Mouse (Mus musculus) liver, embryonic 16.5 days (tissue): ENCODE data around the gene Narfl. TPM values are rescaled to one million over a fixed set of nuclear protein-coding genes. Genes with fewer than 3 reads are reported as not detected.

Experiments
- ATAC-seq: fragments of 200-750 bp; cut with Nextera tagmentation; 2 replicates; pipeline ENCODE4 v1.8.0; 2017; ENCODE audit warnings: low read depth, mild to moderate bottlenecking, moderate number of reproducible peaks, moderate library complexity
- H3K27ac ChIP-seq: fragments of 300-500 bp; sonication (generic); 2 replicates; pipeline ENCODE4 v1.5.1; 2014; ENCODE audit warnings: mild to moderate bottlenecking, low read length
- H3K27me3 ChIP-seq: fragments of 300-500 bp; sonication (generic); 2 replicates; pipeline ENCODE4 v1.6.1; 2014; ENCODE audit warnings: low read depth, low read length, mixed read lengths; ENCODE audit not compliant: control insufficient read depth, insufficient read depth
- H3K36me3 ChIP-seq: fragments of 300-500 bp; sonication (generic); 2 replicates; pipeline ENCODE4 v1.6.1; 2014; ENCODE audit warnings: mild to moderate bottlenecking; ENCODE audit not compliant: control insufficient read depth, insufficient read depth
- H3K4me1 ChIP-seq: fragments of 300-500 bp; sonication (generic); 2 replicates; pipeline ENCODE4 v1.6.1; 2014; ENCODE audit warnings: low read depth, low read length, mixed read lengths; ENCODE audit not compliant: control insufficient read depth
- H3K4me2 ChIP-seq: fragments of 300-500 bp; sonication (generic); 2 replicates; pipeline ENCODE4 v1.6.1; 2014; ENCODE audit warnings: low read depth, low read length, mixed read lengths
- H3K4me3 ChIP-seq: fragments of 300-500 bp; sonication (generic); 2 replicates; pipeline ENCODE4 v1.5.1; 2014; ENCODE audit warnings: low read depth, mild to moderate bottlenecking, low read length
- H3K9ac ChIP-seq: fragments of 300-500 bp; sonication (generic); 2 replicates; pipeline ENCODE4 v1.6.1; 2014; ENCODE audit warnings: low read depth, low read length
- H3K9me3 ChIP-seq: fragments of 300-500 bp; sonication (generic); replicated peaks from 2 replicates; pipeline ENCODE4 v1.6.1; 2016; ENCODE audit warnings: low read length; ENCODE audit not compliant: control insufficient read depth
- WGBS: fragments of 180-500 bp; shearing (Covaris S2); extraction: QIAGEN DNeasy Blood & Tissue Kit; methylation state at CpG from one replicate; pipeline ENCODE4 v1.1.7; 2014; ENCODE audit not compliant: insufficient replicate concordance; 5-methylcytosine and 5-hydroxymethylcytosine counted together
- microRNA-seq: library from miRNA; unstranded; fragments of <30 nt; microRNA quantifications from one replicate; pipeline ENCODE4, GENCODE M21; 2016
- polyA plus RNA-seq: library from polyadenylated mRNA; unstranded; fragments of >200 nt; fragmentation: Nextera tagmentation; extraction: Ambion mirVana; gene quantifications from 2 replicates; pipeline ENCODE4 v1.2.1, GENCODE M21; 2015

Narfl gene
- polyA plus RNA-seq, 1 experiment from 2014 or later = 13.8 TPM

DNA sequence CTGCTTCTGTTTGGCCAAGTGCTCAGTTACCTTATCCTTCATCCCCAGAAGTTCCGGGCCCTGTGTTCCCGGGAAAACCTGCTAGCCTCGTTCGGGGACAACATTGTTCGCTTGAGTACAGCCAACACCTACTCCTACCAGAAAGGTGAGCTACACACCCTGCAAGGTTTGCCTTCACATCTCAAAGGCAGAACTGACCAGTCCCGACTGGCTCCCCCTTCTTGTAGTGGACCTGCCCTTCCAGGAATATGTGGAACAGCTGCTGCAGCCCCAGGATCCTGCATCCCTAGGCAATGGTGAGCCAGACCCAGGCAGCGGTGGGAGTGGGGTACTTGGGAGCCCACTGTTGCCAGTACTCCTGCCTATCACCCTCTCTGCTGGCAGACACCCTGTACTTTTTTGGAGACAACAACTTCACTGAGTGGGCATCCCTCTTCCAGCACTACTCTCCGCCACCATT, 56.0 kb downstream of the Narfl start:
- Histone ChIP-seq H3K36me3 (peaks cover 14% of the 10 kb centered on the region), H3K9me3 (no peaks in the 10 kb centered on the region), H3K27me3 (no peaks in the 10 kb centered on the region), H3K4me3 (peak overlapping the region; percentile 60), H3K27ac (peak overlapping the region; percentile 75), H3K9ac (peak overlapping the region; percentile 73), H3K4me2 (peak overlapping the region; percentile 69), H3K4me1 (peaks cover 60% of the 10 kb centered on the region)
- ATAC-seq = no peak
- WGBS = 39% methylated on average over 8 of the region's 8 CpGs

DNA sequence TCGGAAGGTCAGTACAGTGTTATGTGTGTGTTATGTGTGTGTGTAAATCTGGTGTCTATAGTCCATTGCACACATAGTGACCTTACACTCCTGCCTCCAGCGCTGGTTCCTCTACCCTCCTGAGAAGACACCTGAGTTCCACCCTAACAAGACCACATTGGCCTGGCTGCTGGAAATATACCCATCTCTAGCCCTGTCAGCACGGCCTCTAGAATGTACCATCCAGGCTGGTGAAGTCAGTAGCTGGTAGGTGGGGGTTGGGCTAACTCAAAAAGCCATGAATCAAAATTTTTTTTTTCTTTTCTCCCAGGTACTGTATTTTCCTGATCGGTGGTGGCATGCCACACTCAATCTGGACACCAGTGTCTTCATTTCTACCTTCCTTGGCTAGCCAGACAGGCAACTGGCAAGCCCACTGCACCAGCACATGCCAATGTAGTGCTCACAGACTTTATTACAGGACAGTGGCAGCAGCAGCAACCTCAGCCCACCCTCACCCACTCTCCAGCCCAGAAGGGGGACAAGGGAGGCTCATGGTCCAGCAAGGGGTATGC, 56.7 kb downstream of the Narfl start:
- Histone ChIP-seq H3K9me3 (no peaks in the 10 kb centered on the region), H3K4me3 (peak overlapping the region; percentile 60; the same call in 1 of the 2 replicates), H3K4me1 (peaks cover 60% of the 10 kb centered on the region), H3K9ac (no peak overlapping the region; the same call in 1 of the 2 replicates), H3K4me2 (peak overlapping the region; percentile 69; the same call in 1 of the 2 replicates), H3K27me3 (no peaks in the 10 kb centered on the region), H3K36me3 (peaks cover 14% of the 10 kb centered on the region), H3K27ac (peak overlapping the region; percentile 75; the same call in 1 of the 2 replicates)
- no peak for ATAC-seq
- WGBS = 66% methylated on average over 4 of the region's 4 CpGs

DNA sequence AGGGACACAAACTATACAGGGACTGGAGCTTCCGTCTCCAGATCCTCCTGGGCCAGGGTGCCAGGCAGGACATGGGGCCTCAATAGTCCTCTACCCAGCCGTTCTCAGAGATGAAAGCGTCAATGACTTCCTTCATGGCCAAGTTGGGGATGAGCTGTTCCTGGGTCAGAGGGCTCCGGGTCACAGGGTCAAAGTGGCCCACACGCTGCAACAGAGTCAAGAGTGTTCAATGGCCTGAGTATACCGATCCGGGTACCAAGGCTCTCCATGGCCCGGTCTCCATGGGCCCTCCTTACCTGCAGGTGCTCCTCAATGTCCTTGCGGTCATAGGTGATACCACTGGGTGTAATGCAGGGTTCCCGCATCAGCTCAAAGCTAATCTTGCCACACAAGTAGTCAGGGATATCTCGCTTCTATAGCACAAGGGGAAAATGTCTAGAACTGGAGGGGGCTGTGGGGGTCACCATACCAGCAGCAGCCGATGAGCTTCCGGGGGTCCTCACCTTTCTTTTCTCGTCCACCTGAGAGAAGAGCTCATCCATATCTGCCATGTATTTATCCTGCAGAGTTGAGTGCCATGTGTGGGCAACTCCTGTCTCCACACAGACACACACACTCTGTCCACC, 57.3 kb downstream of the Narfl start:
- 0 out of 2 replicates have a peak overlapping the region, but pooled peaks have one; percentile 99 for H3K4me2 ChIP-seq
- ATAC-seq = no peak
- no peak overlapping the region for H3K27ac ChIP-seq
- peaks cover 14% of the 10 kb centered on the region for H3K36me3 ChIP-seq
- no peaks in the 10 kb centered on the region for H3K27me3 ChIP-seq
- H3K9ac ChIP-seq = no peak overlapping the region; the same call in 1 of the 2 replicates
- H3K4me3 ChIP-seq = no peak overlapping the region
- peaks cover 63% of the 10 kb centered on the region for H3K4me1 ChIP-seq
- WGBS = 78% methylated on average over 14 of the region's 14 CpGs
- H3K9me3 ChIP-seq = no peaks in the 10 kb centered on the region

DNA sequence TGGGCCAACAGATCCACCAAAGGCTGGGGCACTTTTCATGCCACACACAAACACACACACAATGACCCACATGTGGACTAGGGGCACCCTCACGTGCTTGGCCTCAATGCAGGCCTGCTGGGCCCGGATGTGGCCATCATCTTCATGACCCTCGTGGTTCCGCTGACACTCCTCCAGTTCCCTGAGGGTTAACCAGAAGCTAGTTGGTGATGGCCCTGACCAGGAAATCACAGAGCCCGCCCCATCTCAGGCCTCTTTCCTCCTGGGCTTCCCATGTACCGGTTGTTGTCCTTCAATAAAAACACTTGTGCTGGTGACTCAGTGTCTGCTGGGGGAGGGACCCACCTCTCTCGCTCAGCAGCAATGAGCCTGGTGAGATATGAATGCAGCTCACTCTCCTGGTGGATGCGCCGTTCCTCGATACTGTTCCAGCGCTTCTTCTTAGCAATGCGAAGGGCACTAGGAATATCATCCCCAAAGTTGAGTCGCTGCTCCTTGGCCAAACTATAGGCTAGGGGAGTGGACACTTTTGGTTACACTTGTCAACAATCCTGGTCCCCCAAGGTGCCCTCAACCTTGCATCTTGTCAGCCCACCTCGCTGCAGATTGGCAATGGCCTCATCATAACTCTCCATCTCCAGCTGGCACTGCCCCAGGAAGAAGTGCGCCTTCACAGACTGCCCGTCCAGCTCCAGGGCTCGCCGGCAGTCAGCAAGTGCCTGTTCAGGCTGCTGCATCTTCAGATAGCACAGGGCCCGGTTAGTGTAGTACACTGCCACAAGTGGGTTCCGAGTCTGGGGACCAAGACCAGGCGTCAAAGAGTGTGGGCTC, 58.1 kb downstream of the Narfl start:
- peak overlapping the region; percentile 92 for H3K4me3 ChIP-seq
- peak overlapping the region; percentile 99 for H3K4me2 ChIP-seq
- peak overlapping the region; percentile 79 for H3K9ac ChIP-seq
- H3K9me3 ChIP-seq = no peaks in the 10 kb centered on the region
- no peaks in the 10 kb centered on the region for H3K27me3 ChIP-seq
- ATAC-seq = no peak
- WGBS = 41% methylated on average over 21 of the region's 21 CpGs
- H3K27ac ChIP-seq = peak overlapping the region; percentile 97
- peaks cover 71% of the 10 kb centered on the region for H3K4me1 ChIP-seq
- peaks cover 14% of the 10 kb centered on the region for H3K36me3 ChIP-seq

DNA sequence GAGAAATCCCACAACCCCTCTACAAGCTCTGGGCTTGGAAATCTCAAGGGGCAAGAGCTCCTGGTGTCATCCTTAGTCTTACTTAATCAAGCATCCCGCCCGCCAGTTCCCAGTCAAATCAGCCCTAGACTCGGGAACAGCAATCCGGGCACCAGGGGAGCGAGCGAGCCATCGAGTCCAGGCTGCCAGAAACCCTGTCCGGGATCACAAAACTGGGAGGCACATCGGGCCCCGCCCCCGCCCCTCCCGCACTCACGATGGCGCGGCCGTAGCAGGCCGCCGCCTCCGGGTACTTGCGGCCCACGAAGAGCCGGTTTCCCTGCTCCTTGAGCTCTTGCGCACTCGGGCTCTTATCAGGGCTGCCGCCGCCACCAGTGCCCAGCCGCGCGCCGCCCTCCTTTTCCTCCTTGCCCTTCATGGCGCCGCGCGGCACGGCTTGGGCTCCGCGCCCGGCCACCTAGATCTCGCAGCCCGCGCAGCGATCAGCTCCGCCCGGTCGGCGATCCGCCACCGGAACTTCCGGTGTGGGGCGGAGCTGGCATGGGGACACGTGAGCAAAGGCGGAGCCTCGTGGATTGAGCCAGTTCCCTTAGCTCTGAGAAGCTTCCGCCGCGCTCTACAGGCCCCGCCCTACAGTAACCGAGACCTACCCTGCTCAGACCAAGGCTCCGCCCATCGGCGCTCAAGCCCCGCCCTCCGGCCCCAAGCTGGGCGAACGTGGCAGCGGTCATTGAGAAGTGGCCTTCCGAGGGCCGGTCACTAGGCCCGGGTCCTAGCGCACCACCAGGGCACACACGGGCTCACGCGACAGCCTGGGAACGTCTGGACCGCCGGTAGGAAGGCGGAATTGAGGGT, 59.1 kb downstream of the Narfl start:
- H3K9me3 ChIP-seq = no peaks in the 10 kb centered on the region
- H3K4me2 ChIP-seq = peak overlapping the region; percentile 99
- peak overlapping the region; percentile 92 for H3K4me3 ChIP-seq
- H3K4me1 ChIP-seq = peaks cover 80% of the 10 kb centered on the region
- H3K36me3 ChIP-seq = peaks cover 14% of the 10 kb centered on the region
- H3K27me3 ChIP-seq = no peaks in the 10 kb centered on the region
- under 1% methylated on average over 71 of the region's 77 CpGs for WGBS
- peak overlapping the region; percentile 97 for H3K27ac ChIP-seq
- peak overlapping the region; percentile 91 for H3K9ac ChIP-seq
- ATAC-seq = peak; percentile 91

Small RNA genes within 50 kb of the gene (microRNA-seq; reads per million reads assigned to microRNA genes)
- gene Gm25083 (not detected), gene Mir3082 (not detected), gene Mir6966 (0.74 reads per million)

Other genes starting within 250 kb of the Narfl start
- gene Sox8, start 203.1 kb upstream of the Narfl start, polyA plus RNA-seq = 0.14 and 0.34 TPM in 2 replicates
- 11.4 and 13.4 TPM in 2 replicates for gene Lmf1, start 194.7 kb upstream of the Narfl start, polyA plus RNA-seq
- gene Gng13, start 56.6 kb upstream of the Narfl start, polyA plus RNA-seq = not detected in 2 replicates
- 16.3 and 18.0 TPM in 2 replicates for gene Chtf18, start 46.4 kb upstream of the Narfl start, polyA plus RNA-seq
- gene Rpusd1, start 46.1 kb upstream of the Narfl start, polyA plus RNA-seq = 5.2 TPM in 2 replicates
- gene Mslnl, start 37.7 kb upstream of the Narfl start, polyA plus RNA-seq = not detected in 2 replicates
- 2.8 and 3.4 TPM in 2 replicates for gene Msln, start 19.4 kb upstream of the Narfl start, polyA plus RNA-seq
- 6.9 and 7.0 TPM in 2 replicates for gene Haghl, start 11.9 kb downstream of the Narfl start, polyA plus RNA-seq
- 0.04 and 0.07 TPM in 2 replicates for gene Ccdc78, start 12.8 kb downstream of the Narfl start, polyA plus RNA-seq
- 54.1 and 57.1 TPM in 2 replicates for gene Fam173a, start 19.1 kb downstream of the Narfl start, polyA plus RNA-seq
- gene AC134908.4, start 21.9 kb downstream of the Narfl start, polyA plus RNA-seq = not detected in 2 replicates
- 11.8 and 12.1 TPM in 2 replicates for gene Metrn, start 23.4 kb downstream of the Narfl start, polyA plus RNA-seq
- 0.09 and 0.17 TPM in 2 replicates for gene Fbxl16, start 35.3 kb downstream of the Narfl start, polyA plus RNA-seq
- gene Wdr24, start 49.9 kb downstream of the Narfl start, polyA plus RNA-seq = 10.8 and 11.6 TPM in 2 replicates
- 20.7 and 23.5 TPM in 2 replicates for gene Jmjd8, start 55.1 kb downstream of the Narfl start, polyA plus RNA-seq
- 106 and 112 TPM in 2 replicates for gene Stub1, start 59.6 kb downstream of the Narfl start, polyA plus RNA-seq
- gene Rhbdl1, start 63.5 kb downstream of the Narfl start, polyA plus RNA-seq = 0.30 and 0.45 TPM in 2 replicates
- gene Gm20683, start 68.0 kb downstream of the Narfl start, polyA plus RNA-seq = 0.64 and 0.65 TPM in 2 replicates
- gene Rhot2, start 71.1 kb downstream of the Narfl start, polyA plus RNA-seq = 11.4 and 12.3 TPM in 2 replicates
- gene Wdr90, start 87.7 kb downstream of the Narfl start, polyA plus RNA-seq = 7.2 and 7.8 TPM in 2 replicates
- 32.8 and 37.0 TPM in 2 replicates for gene Mcrip2, start 95.0 kb downstream of the Narfl start, polyA plus RNA-seq
- gene Mettl26, start 101.3 kb downstream of the Narfl start, polyA plus RNA-seq = 47.8 and 50.5 TPM in 2 replicates
- gene Wfikkn1, start 107.1 kb downstream of the Narfl start, polyA plus RNA-seq = 0.30 and 0.42 TPM in 2 replicates
- 6.2 and 7.0 TPM in 2 replicates for gene Rab40c, start 146.0 kb downstream of the Narfl start, polyA plus RNA-seq
- gene Pigq, start 171.2 kb downstream of the Narfl start, polyA plus RNA-seq = 147 and 154 TPM in 2 replicates
- gene Nhlrc4, start 171.2 kb downstream of the Narfl start, polyA plus RNA-seq = 6.8 and 7.8 TPM in 2 replicates
- gene A930017K11Rik, start 178.8 kb downstream of the Narfl start, polyA plus RNA-seq = 0.13 and 0.16 TPM in 2 replicates
- gene Capn15, start 212.0 kb downstream of the Narfl start, polyA plus RNA-seq = 8.0 and 9.9 TPM in 2 replicates